16 mouse cellular contexts compared by ENCODE assay signal in genomic region chr13:104039861-104040260, GRCm38 (mm10).
DNase-seq lines count a peak whose midpoint lies in the region; TF ChIP-seq lines count a peak whose summit lies in the region.
"Had no signal": no experiment of that assay in that cellular context is flagged by ENCODE, and none has a peak within 500 bp of the region (broad histone marks: within the 10 kb centered on the region; RNA-seq: fewer than 3 reads in every experiment).

No protein-coding gene starts in this region.

- no peak overlapping the region for H3K4me3 ChIP-seq in layer of hippocampus, adult 2 months
- H3K4me3 ChIP-seq in small intestine, adult 2 months (ENCODE audit: low read depth, low read length), result no peak overlapping the region
- H3K4me3 ChIP-seq: embryonic facial prominence, embryonic 12.5 days; forebrain, embryonic 13.5 days; heart, embryonic 13.5 days; hindbrain, embryonic 13.5 days; liver, embryonic 12.5 days; neural tube, embryonic 13.5 days had no signal

- no peaks in the 10 kb centered on the region for H3K27me3 ChIP-seq in small intestine, adult 2 months (ENCODE audit: control insufficient read depth, insufficient read depth, low read length)
- H3K27me3 ChIP-seq: embryonic facial prominence, embryonic 12.5 days; forebrain, embryonic 13.5 days; heart, embryonic 13.5 days; hindbrain, embryonic 13.5 days; liver, embryonic 12.5 days; neural tube, embryonic 13.5 days had no signal

- H3K27ac ChIP-seq in layer of hippocampus, adult 2 months, result peak overlapping the region; percentile 77
- H3K27ac ChIP-seq in small intestine, adult 2 months (ENCODE audit: insufficient read depth, low read depth, low read length), result peak overlapping the region; percentile 21; the same call in 1 of the 2 replicates
- H3K27ac ChIP-seq: embryonic facial prominence, embryonic 12.5 days; forebrain, embryonic 13.5 days; heart, embryonic 13.5 days; hindbrain, embryonic 13.5 days; liver, embryonic 12.5 days; neural tube, embryonic 13.5 days had no signal

- no peak for DNase-seq in layer of hippocampus, adult 2 months (ENCODE audit: low spot score in 2 of 2)
- DNase-seq in layer of hippocampus, postnatal 14 days (ENCODE audit: low spot score in 2 of 2), result no peak
- DNase-seq in lung, postnatal 10 days, result peak; percentile 50
- no peak for DNase-seq in lung, postnatal 4 days
- peak; percentile 90 for DNase-seq in brain, adult 2 months (ENCODE audit: low read depth, low spot score)
- no peak for DNase-seq in urinary bladder, postnatal 14 days (ENCODE audit: low spot score)
- DNase-seq: adrenal gland, adult 2 months; cerebellum, postnatal 14 days; gastrocnemius, postnatal 36 days had no signal

- H3K36me3 ChIP-seq in small intestine, adult 2 months (ENCODE audit: control insufficient read depth, insufficient read depth, low read length), result no peaks in the 10 kb centered on the region
- H3K36me3 ChIP-seq: embryonic facial prominence, embryonic 12.5 days; liver, embryonic 12.5 days had no signal

- no peak for TF ChIP-seq CTCF in layer of hippocampus, adult 2 months (conservative IDR thresholded peaks at IDR 0.05)
- no peak for TF ChIP-seq CTCF in small intestine, adult 2 months (IDR thresholded peaks at IDR 0.05; ENCODE audit: extremely low read depth, insufficient read length, insufficient replicate concordance, low read depth, low read length)

- H3K4me1 ChIP-seq in small intestine, adult 2 months (ENCODE audit: control insufficient read depth, insufficient read depth, insufficient read length, low read length), result peaks cover 38% of the 10 kb centered on the region

- WGBS in small intestine, adult 2 months, result 86% methylated on average over 4 of the region's 4 CpGs

- TF ChIP-seq POLR2A in small intestine, adult 2 months (IDR thresholded peaks at IDR 0.05; ENCODE audit: low read depth, low read length), result no peak

Comparison
In these comparisons a context has a peak if more than half of its experiments do, and no peak if none do; other contexts are left out.
1. DNase-seq: peak in lung, postnatal 10 days (single experiment) and brain, adult 2 months (single experiment); none in layer of hippocampus, adult 2 months (0 of 2), layer of hippocampus, postnatal 14 days (0 of 2), lung, postnatal 4 days (0 of 2) and urinary bladder, postnatal 14 days (single experiment).